Mouse (Mus musculus): ENCODE results near the gene Tctn3. TPM values are rescaled to one million over a fixed set of nuclear protein-coding genes. Genes with fewer than 3 reads are reported as not detected.
"Not testable (repeated sequence)": the region's sequence is repeated elsewhere in the genome, so short reads cannot be mapped to it uniquely, and the experiment has no call there.

The Tctn3 gene
- total RNA-seq, 2 experiments from 2014 or later = 15.8 to 17.6 TPM

GRCm38 (mm10) chr19:40563880-40564645, 48.0 kb downstream of the Tctn3 start:
- no peak for DNase-seq (ENCODE audit: extremely low spot score in 1 of 2, low spot score in 1 of 2)

GRCm38 (mm10) chr19:40561521-40561920, 50.5 kb downstream of the Tctn3 start:
- DNase-seq (ENCODE audit: extremely low spot score in 1 of 2, low spot score in 1 of 2) = not testable (repeated sequence)

GRCm38 (mm10) chr19:40556029-40556428, 56.0 kb downstream of the Tctn3 start:
- DNase-seq (ENCODE audit: extremely low spot score in 1 of 2, low spot score in 1 of 2) = no peak

GRCm38 (mm10) chr19:40555136-40555535, 56.9 kb downstream of the Tctn3 start:
- no peak for DNase-seq (ENCODE audit: extremely low spot score in 1 of 2, low spot score in 1 of 2)

- no peak for DNase-seq (ENCODE audit: extremely low spot score in 1 of 2, low spot score in 1 of 2)
Observed at GRCm38 (mm10) chr19:40554343-40554742, 57.7 kb downstream of the Tctn3 start.

- DNase-seq (ENCODE audit: extremely low spot score in 1 of 2, low spot score in 1 of 2) = no peak
Observed at GRCm38 (mm10) chr19:40553849-40554248, 58.2 kb downstream of the Tctn3 start.

GRCm38 (mm10) chr19:40553014-40553789, 58.8 kb downstream of the Tctn3 start:
- DNase-seq (ENCODE audit: extremely low spot score in 1 of 2, low spot score in 1 of 2) = no peak

GRCm38 (mm10) chr19:40549516-40550135, 62.4 kb downstream of the Tctn3 start:
- no peak for DNase-seq (ENCODE audit: extremely low spot score in 1 of 2, low spot score in 1 of 2)

GRCm38 (mm10) chr19:40548796-40549515, 63.1 kb downstream of the Tctn3 start:
- DNase-seq (ENCODE audit: extremely low spot score in 1 of 2, low spot score in 1 of 2) = no peak

GRCm38 (mm10) chr19:40548386-40548785, 63.6 kb downstream of the Tctn3 start:
- DNase-seq (ENCODE audit: extremely low spot score in 1 of 2, low spot score in 1 of 2) = no peak

Other genes with a start within 250 kb of the Tctn3 start
- gene Sorbs1, start 98.5 kb downstream of the Tctn3 start, total RNA-seq (2021) = 100 to 1,000 TPM; 185 to 208 TPM
- gene Aldh18a1, start 23.8 kb downstream of the Tctn3 start, total RNA-seq (2021) = 10 to 100 TPM; 22.0 to 30.3 TPM
- gene Entpd1, start 133 bp upstream of the Tctn3 start, total RNA-seq (2021) = 10 to 100 TPM; 15.9 to 20.2 TPM
- 1 to 10 TPM in 1 of 2 experiments, under 1 TPM in 1; 0.66 to 1.1 TPM for gene Cc2d2b, start 136.5 kb upstream of the Tctn3 start, total RNA-seq (2021)
- 1 to 10 TPM; 8.4 TPM for gene Ccnj, start 219.0 kb upstream of the Tctn3 start, total RNA-seq (2021)